Mouse (Mus musculus): ENCODE results near the gene Gpx3.
A peak's percentile ranks its signal among the peaks of the same experiment; 100 is the strongest.
"Not testable (repeated sequence)": the region's sequence is repeated elsewhere in the genome, so short reads cannot be mapped to it uniquely, and the experiment has no call there.

Gene Gpx3

DNA sequence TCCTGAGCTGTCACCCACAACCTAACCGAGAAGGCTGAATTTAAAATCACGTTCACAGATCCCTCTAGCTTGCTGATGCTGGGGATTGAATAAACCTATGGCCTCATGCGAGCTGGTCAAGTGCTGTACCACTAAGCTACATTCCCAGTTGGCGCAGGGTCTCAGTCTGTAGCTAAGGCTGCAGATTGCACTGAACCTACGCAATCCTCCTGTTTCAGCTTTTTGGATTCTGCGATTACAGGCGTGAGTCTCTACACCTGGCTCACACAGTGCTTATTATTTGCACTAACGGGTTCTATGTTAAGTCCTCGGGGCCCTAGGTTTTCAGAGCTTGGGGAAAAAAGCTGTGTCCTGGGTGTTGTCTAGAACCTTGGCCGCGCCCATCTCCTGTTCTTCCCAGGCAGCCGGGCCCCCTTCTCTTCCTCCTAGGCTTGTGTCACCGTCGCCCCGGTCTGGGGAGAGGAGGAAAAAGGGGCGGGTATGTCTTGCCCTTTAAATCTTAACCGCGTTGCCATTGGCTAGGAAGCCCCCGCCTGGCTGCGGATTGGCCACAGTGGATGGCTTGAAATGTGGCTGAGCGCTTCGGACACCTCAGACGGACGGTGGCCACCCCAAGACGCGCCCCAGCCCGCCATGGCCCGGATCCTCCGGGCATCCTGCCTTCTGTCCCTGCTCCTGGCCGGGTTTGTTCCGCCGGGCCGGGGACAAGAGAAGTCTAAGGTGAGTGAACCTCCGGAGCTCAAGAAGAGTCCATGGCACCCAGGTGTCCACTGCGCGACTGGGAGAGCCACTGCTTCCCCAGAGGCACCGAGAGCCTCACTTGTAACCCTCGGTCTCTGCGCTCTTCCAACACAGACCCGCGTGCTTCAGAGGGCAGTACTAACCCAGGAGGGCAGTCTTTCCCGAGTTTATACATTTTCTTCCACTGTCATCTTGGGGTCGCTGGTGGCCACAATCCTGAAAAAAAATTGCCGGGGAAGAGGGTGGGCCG, at the start of gene Gpx3:
TSS of gene Gpx3 (plus strand) at position 121 of the 991 bp plus-strand sequence.
- DNase-seq (ENCODE audit: low read depth, low spot score) = peak; percentile 39

DNA sequence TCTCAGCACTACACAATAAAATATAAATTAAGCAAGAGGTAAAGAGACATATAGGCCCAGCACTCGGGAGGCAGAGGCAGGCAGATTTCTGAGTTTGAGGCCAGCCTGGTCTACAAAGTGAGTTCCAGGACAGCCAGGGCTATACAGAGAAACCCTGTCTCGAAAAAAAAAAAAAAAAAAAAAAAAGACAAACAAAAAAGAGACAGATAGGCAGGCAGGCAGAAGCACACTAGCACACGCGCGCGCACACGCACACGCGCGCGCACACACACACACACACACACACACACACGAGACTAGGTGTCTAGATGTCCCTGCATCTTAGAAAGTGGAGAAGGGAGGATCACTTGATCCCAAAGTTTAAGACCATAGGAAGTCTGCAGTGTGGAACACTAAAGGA, 43.4 kb upstream of the Gpx3 start:
- DNase-seq (ENCODE audit: low read depth, low spot score) = not testable (repeated sequence)

DNA sequence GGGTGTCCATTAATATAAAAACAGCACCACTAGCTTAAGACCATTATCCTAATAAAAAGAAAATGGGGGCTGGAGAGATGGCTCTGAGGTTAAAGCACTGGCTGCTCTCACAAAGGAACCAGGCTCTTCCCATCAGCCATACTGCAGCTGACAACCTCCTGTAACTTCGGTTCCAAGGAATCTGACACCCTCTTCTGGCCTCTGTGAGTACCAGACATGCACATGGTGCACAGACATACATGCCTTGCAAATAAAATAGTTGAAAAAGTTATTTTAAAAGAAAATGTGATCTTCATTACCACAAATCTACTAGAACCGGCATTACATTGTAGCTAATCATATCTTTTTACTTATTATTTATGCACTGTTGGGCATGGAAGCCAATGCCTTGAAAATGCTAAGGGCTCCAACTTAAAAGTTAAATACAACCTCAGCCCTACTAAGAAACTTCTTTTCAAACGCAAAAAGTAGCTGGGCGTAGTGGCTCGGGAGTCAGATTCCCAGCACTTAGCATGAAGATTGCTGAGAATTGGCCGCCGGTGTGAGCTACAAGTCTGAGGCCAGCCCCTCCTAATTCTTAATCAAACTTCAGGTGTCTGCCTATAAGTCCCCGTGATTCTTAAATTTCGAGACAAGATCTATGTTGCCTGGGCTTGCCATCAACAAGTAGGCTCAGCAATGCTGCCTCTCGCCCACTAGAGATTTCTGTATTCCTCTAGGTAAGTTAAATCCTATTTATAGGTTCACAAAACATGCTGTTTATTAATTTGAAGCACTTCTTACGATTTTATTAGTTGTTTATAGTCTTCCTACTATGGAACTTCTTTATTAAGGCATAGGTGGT, 42.7 kb upstream of the Gpx3 start:
- no peak for DNase-seq (ENCODE audit: low read depth, low spot score)

DNA sequence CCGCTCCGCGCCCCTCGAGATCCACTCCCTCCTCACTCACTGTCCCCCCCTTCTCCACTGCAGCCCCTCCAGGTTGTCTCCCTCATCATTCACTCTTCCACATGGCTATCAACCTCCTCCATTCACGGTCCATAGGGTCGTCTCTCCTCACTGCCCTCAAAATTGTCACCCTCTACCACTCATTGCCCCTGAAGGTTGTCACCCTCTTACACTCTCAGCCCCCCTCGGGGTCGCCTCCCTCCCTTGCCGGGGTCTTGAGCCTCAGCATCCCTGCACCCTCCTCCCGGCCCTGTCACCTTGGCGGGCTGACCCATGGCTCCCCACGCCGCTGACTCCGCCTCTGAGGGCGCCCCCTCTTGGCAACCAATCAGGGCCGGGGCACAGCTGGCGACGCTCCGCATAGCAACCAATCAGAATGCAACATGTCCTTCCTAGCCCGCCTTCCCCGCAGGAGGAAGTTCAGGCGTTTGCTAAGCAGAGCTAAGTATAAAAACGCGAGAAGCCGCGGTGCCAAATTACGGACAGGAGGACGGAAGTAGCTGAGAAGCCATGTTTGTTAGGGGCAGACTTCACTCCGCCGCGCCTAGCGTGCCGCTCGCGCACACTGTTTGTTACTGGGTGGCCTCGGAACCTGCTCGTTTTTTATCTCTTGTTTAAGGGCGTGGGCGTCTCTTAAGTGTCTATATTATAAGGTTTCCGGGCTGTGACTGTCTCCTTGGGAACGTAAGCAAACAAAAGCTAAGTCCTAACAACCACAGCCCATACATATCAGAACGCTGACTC, 41.8 kb upstream of the Gpx3 start, which contains the start of gene Lyrm7:
TSS of gene Lyrm7 (minus strand) at position 661 of the 783 bp plus-strand sequence.
- DNase-seq (ENCODE audit: low read depth, low spot score) = peak; percentile 93

DNA sequence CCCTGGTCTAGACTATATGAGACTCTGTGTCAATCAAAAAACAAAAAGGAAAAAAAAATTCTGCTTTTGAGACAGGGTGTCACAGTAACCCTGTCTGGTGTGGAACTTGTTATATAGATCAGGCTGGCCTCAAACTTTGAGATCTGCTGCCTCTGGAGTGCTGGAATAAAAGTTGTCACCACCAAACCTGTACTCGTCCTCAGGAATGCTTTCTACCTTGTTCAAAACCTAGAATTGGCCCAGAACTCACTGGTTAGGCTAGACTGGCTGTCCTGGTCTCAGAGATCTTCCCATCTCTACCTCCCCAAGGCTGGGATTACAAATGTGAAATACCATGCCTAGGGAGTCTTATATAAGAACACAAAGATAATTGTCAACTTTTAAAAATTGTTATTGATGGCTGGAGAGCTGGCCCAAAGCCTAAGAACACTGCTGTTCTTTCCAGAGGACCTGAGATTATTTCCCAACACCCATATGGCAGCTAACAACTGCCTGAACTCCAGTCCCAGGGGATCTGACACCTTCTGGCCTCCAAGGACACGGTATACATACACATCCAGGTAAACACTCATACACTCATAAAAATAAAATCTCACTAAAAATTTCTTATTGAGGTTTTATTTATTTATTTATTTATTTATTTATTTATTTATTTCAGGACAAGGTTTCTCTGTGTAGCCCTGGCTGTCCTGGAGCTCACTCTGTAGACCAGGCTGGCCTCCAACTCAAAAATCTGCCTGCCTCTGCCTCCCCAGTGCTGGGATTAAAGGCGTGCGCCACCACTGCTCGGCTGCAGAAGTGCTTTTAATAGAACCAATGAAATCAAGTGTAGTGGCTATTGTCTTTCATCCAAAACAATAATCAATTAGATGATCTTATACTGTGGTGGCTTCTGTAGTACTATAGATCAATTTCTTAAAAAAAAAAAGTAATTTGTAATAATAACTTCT, 40.5 kb upstream of the Gpx3 start:
- DNase-seq (ENCODE audit: low read depth, low spot score) = no peak

DNA sequence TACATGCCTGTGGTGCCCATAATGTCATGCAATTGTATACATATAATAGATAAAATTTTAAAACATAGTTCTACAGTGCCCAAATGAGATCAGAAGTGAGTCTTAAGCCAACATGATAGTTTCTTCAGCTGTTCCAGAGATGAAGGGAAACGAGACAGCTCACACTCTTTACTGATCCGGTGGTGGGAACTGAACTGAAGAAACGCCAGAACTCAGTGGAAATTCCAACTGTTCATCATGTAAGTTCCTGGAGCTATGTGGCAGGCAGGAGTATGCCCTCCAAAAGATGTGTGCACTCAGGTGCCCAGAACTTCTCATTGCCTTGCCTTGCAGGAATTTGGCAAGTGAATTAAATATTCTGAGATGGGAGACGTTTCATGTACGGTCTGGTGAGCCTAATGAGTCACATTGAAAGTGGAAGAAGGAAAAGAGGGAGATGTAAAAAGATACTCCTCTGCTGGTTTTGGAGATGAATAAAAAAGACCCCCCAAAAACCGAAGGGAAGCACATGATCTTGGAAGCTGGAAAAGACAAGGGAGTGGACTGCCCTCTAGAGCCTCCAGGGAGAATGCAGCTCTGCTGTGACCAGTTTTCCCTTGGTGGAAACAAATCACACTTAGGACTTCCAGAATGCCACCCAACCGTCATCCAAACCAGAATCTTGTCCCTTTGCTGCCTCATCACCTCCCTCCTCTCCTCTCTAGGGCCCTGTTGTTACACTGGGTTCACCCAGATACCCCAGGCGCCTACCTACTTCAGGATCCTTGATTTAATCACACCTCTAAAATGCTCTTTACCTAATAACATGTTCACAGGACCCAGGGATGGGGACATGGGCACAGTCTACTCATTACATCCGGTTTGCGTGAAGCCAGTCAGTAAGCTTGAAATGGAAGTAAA, 39.4 kb upstream of the Gpx3 start:
- no peak for DNase-seq (ENCODE audit: low read depth, low spot score)

DNA sequence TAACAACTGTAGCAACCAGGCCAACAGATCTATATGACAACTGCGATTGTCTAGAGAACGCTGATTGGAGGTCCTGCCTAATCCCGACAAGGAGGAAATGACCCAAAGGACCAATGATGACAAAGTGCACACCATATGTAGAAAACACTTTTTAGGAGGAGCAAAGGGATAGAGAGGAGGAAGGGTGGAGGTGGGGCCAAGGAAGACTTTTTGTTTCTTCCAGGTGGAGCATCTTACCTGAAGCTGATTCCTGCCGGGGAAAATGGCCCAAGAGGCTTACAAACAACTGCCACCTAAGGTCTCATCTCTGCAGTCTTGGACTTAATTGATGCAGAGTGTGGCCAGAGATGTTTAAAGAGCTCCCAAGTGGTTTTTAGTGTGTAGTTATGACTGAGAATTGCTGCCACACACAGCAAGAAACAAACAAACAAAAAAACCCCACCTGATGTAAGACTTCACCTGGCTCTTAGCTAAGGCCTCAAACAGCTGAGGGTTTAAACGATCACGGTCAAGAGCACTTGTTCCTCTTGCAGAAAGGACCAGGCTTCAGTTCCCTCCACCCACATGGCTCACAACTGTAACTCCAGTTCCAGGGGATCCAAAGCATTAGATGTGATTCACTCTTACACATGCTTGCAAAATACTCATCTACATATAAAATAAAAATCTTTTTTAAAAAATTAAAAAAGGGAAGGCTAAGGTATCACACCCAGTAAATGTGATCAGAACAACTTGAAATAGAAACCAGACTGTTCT, 36.7 kb upstream of the Gpx3 start:
- no peak for DNase-seq (ENCODE audit: low read depth, low spot score)

DNA sequence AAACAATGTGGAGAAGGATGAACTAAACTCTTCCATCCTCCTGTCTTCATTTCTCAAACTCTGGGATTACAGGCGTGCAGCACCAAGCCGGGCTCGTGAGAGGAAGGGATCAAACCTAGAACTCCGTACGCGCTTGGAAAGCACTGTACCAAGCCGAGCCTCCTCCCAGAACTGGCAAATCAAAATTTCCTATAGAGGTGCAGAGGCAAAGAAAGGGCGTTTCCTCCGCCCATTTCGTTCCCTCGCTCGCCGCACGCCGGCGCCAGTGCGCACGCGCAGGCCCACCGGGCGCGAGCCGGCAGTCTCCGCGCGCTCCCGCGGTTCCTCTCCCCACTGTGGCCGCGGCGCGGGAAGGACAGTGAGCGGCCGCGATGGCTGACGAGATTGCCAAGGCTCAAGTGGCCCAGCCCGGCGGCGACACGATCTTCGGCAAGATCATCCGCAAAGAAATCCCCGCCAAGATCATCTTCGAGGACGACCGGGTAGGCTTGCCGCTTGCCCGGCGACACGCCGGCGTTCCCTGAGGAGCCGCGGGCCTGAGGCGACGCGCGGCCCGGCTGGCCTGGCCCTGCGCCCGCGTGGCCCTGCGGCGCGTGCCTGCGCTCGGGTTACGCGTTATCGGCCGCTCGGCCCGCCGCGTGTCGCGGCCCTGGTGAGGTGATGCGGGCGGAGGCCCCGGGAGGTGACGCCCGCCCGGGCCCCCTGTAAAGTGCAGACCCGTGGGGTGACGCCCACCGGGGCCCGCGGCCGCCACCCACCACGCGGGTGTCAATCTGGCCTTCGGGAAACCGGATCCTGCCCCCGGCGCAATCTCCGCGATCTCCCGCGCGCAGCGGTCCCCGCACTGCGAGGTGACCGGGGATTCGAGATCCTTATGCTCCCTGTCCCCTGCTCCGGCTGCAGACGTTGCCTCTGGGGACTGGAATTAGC, 35.9 kb upstream of the Gpx3 start, which contains the start of gene Hint1:
TSS of gene Hint1 (plus strand) at position 265 of the 930 bp plus-strand sequence.
- peak; percentile 86 for DNase-seq (ENCODE audit: low read depth, low spot score)

DNA sequence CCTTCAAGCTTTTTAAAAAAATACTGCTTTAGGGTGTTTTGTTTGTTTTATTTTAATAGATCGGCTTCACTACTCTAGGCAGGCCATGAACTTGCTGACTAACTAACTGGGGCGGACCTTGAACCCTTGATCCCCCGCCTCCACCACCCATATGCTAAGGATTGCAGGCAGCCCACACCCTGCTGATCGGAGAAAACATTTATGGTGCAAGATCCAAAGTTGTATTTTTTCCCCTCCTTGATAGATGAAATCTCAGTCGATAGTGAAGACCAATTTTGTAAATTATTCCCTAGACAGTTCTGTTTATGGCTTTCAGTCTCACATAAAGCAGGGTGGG, 35.2 kb upstream of the Gpx3 start:
- no peak for DNase-seq (ENCODE audit: low read depth, low spot score)

DNA sequence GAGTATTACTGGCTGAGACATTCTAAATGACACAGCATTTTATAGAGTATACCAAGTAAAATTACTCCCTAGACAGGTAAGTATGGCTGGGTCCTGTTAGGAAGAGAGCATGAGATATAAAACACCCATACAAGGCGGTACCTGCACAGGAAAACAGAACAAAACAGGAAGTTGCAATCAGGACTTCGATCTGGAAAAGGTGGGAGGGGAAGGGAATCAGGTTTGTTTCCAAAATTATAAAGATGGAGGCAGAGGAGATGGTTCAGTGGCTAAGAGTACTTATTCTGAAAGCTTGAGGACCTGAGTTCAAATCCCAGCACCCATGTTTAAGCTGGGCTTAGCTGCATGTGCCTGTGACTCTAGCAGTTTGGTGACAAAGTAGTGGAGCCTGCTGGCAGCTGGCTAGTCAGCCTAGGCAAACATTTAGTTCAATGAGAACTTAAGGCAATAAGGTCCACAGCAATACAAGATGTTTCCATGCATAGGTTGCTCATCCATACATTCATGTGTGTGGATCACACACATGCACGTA, 34.3 kb upstream of the Gpx3 start:
- no peak for DNase-seq (ENCODE audit: low read depth, low spot score)

DNA sequence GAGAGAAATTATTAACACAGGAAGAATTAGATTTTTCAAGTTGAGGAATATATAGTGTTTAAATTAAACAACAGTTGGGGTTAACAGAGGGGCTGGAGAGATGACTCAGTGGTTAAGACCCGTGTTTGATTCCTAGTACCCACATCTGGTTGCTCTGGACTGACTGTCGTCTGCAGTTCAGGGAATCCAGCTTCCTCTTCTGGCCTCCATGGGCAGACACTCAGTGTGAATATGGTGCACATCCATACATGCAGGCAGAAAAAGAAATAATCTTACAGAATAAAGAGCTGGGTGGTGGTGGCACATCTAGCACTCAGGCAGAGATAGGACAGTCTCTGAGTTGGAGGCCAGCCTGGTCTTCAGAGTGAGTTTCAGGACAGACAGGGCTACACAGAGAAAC, 33.8 kb upstream of the Gpx3 start:
- no peak for DNase-seq (ENCODE audit: low read depth, low spot score)

DNA sequence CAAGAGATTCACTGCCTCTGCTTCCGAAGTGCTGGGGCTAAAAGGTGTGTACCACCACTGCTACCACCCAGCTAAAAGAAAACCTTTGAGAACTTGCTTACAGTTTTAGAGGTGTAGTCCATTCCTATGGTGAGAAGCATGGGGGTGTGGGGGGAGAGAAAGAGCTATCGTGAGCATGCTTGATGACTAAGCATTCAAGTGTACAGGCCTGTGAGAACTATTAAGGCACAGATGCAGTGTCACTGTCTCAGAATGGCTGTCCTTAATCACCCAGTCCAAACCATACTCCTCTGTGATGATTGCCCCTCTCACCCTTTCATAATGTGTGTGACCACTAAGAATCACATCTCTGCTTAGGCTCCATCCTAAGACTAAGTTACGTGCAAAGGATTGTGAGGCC, 32.9 kb upstream of the Gpx3 start:
- DNase-seq (ENCODE audit: low read depth, low spot score) = no peak

DNA sequence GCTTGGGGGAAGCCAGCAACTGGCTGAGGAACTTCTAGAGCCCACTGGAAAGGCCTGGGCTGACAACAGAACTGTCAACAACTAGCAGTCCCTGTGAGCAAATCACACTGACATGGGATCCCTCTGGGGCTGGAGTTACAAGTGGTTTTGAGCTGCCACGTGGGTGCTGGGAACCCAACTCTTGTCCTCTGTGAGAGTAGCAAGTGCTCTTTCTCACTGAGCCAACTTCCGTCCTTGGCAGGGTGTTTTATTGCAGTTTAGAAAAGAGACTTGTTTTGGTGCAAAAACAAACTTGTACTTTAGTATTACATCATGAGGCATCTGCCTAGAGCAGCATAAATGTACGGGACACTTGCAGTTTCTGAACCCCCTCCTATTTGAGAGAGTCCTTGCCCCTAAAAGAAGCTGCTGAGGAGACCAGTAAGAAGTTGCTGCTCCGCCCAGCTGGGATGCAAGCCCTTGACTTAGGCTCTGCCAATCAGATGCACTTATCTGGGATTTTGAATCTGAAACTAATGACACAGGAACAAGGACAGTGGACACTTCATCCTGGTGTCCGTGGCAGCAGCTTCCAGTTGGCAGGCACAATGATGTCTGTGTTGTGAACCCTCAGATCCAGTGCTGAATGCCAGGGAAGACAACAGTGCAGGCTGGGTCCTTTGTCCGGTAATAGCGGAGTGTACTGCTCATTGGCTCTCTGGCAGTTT, 30.3 kb upstream of the Gpx3 start:
- no peak for DNase-seq (ENCODE audit: low read depth, low spot score)

DNA sequence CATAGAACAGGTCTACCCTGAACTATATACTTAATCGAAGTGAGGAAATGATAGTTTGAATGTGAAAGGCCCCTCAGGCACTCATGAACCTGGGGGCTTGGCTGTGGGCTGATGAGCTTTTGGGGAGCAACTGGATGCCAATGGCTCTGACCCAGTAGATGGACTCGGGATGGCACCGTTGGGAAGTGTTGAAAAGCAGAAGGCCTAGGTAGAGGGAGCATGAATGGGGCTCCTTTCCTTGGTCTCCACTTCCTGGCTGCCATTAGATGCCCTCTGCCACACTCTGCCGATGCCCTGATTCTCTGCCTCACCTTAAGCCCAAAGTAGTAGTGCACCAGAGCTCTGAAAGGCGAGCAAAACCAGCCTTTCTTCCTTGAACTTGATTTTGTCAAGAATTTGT, 26.2 kb upstream of the Gpx3 start:
- DNase-seq (ENCODE audit: low read depth, low spot score) = no peak

DNA sequence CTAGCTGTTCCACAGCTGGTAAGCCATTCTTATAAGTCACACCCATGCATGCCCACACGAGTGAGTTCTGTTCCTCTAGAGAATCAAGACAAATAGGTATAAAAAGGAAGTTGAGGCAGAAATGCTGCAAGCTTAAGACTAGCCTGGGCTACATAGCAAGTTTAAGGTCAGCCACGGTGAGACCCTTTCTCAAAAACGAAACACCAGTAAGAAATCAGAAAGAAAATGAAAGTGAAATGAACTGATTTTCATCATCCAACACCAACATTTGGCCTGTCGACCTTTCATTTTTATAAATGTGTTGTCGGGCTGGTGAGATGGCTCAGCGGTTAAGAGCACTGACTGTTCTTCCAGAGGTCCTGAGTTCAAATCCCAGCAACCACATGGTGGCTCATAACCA, 23.4 kb upstream of the Gpx3 start:
- DNase-seq (ENCODE audit: low read depth, low spot score) = no peak

DNA sequence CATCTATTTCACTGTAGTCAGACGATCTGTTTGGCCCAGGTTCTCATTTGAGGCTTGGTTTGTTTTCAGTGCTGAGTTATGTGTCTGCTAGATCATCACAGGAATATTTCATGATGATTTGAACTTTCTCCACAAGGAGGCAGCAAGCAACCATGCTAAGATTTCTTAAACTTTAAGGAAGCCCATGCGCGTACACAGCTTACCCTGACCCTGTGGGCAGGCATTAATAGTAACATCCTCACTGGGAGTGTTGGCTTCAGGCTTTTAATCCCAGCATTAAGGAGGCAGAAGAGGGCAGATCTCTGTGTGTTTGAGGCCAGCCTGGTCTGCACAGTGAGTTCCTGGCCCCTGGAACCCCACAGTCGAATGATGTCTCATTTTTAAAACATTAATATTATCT, 22.8 kb upstream of the Gpx3 start:
- DNase-seq (ENCODE audit: low read depth, low spot score) = no peak

DNA sequence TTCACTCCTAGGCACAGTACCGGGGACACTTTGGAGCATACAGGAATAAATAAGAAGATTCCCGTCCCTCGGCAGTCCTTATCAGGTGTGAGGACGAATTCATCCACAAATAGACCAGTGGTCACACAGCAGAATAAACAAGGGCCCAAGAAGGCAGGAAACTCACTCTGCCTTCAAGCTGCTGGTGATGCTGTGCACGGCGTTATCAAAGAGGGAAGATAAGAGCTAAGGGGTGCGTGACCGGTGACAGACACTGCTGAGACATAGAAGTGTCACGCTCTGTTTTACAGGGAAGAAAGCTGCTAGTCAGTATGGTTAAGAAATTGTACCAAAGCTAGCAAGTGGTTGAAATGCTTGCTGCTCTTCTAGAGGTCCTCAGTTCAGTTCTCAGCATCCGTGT, 22.3 kb upstream of the Gpx3 start:
- no peak for DNase-seq (ENCODE audit: low read depth, low spot score)
